Mouse (Mus musculus): ENCODE measurements around the gene Tmem62. TPM values are rescaled to one million over a fixed set of nuclear protein-coding genes. Genes with fewer than 3 reads are reported as not detected.

Gene Tmem62
- polyA plus RNA-seq, 1 experiment: not detected

DNA sequence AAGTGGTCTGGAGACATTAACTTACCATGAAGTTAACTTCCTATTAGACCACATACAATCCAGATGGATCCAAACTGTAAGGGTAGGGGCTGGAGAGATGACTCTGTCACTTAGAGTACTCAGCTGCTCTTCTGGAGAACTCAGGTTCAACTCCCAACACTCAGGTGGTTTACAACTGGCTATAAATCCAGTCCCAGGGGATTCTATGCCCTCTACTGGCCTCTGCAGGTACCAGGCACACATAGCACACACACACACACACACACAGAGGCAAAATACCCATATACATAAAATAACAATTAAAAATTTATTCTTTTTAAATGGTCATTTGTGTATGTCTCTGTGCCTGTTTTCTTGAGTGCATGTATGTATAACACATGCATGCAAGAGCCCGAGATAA, 62.6 kb downstream of the Tmem62 start:
- no peak overlapping the region for H3K4me3 ChIP-seq (ENCODE audit: insufficient read depth, low read depth, low read length)
- 100% methylated on average over 1 of the region's 1 CpGs for WGBS
- H3K27ac ChIP-seq (ENCODE audit: insufficient read depth, low read depth, low read length): no peak overlapping the region
- no peaks in the 10 kb centered on the region for H3K4me1 ChIP-seq (ENCODE audit: control insufficient read depth, insufficient read depth, low read length)
- TF ChIP-seq POLR2A (IDR thresholded peaks at IDR 0.05; ENCODE audit: insufficient read depth, low read depth, low read length) (no peak), CTCF (IDR thresholded peaks at IDR 0.05; ENCODE audit: insufficient read depth, low read depth, low read length) (no peak)

DNA sequence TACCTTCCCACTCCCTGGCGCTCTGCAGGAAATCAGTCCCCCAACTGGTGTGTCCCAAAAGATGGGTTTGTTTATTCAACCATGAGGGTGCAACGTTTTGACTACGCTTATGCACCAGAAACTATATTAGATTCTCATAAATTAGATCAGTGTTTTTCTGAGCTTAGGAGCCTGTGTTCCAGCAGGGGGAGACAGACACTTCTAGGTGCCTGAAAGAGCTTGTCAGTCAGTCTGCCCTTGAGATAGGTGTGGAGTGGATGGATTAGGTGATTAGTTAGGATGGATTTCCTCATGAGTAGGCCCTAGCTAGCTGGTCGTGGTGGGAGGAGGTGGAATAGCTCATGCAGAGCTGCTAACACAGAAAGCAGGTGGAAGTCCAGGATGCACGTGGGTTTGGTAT, 64.3 kb downstream of the Tmem62 start:
- H3K4me3 ChIP-seq (ENCODE audit: insufficient read depth, low read depth, low read length): no peak overlapping the region
- TF ChIP-seq CTCF (IDR thresholded peaks at IDR 0.05; ENCODE audit: insufficient read depth, low read depth, low read length) (no peak), POLR2A (IDR thresholded peaks at IDR 0.05; ENCODE audit: insufficient read depth, low read depth, low read length) (no peak)
- WGBS: 50% methylated on average over 5 of the region's 5 CpGs
- H3K27ac ChIP-seq (ENCODE audit: insufficient read depth, low read depth, low read length): no peak overlapping the region
- H3K4me1 ChIP-seq (ENCODE audit: control insufficient read depth, insufficient read depth, low read length): no peaks in the 10 kb centered on the region

DNA sequence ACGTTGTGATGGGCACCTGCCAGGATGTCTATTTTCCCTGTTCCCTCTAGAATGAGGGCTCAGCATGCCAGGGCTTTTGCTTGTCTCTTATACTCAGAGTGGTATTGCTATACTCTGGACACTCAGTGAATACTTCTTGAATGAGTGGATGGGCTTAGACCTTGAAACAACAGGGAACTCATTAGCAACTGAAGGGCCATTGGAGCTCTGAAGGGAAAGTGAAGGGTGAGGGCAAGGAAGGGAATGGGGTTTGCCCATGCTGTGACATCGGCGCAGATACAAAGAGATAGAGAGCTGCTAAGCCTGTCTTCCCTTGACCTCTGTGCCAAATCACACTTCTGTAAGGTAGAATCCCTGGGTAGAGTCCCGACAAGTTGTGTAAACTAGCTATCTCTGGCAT, 68.8 kb downstream of the Tmem62 start:
- TF ChIP-seq CTCF (IDR thresholded peaks at IDR 0.05; ENCODE audit: insufficient read depth, low read depth, low read length) (no peak), POLR2A (IDR thresholded peaks at IDR 0.05; ENCODE audit: insufficient read depth, low read depth, low read length) (no peak)
- Histone ChIP-seq H3K27ac (ENCODE audit: insufficient read depth, low read depth, low read length) (no peak overlapping the region), H3K4me1 (ENCODE audit: control insufficient read depth, insufficient read depth, low read length) (no peaks in the 10 kb centered on the region), H3K4me3 (ENCODE audit: insufficient read depth, low read depth, low read length) (no peak overlapping the region)
- WGBS: 87% methylated on average over 4 of the region's 4 CpGs

DNA sequence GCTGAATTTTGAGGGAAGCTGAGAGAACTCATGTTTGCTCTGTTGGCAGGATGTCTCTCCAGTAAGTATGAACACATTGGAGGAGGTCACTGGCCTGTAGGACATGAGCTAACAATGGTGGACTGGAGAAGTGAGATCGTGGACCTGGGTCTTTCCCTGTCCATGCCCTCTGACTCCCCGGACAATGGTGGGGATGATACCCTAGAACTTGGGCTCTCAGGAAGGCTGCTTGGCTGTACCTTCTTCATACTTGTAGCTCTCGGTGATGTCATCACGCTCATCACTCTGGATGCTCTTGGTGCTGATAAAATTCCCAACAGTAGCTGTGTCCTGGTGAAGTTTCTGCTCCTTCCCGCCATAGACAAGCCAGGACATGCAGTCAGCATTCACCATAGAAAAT, 75.4 kb downstream of the Tmem62 start:
- no peak overlapping the region for H3K4me3 ChIP-seq (ENCODE audit: insufficient read depth, low read depth, low read length)
- WGBS: 92% methylated on average over 5 of the region's 5 CpGs
- TF ChIP-seq POLR2A (IDR thresholded peaks at IDR 0.05; ENCODE audit: insufficient read depth, low read depth, low read length) (no peak), CTCF (IDR thresholded peaks at IDR 0.05; ENCODE audit: insufficient read depth, low read depth, low read length) (no peak)
- H3K27ac ChIP-seq (ENCODE audit: insufficient read depth, low read depth, low read length): no peak overlapping the region
- H3K4me1 ChIP-seq (ENCODE audit: control insufficient read depth, insufficient read depth, low read length): no peaks in the 10 kb centered on the region

DNA sequence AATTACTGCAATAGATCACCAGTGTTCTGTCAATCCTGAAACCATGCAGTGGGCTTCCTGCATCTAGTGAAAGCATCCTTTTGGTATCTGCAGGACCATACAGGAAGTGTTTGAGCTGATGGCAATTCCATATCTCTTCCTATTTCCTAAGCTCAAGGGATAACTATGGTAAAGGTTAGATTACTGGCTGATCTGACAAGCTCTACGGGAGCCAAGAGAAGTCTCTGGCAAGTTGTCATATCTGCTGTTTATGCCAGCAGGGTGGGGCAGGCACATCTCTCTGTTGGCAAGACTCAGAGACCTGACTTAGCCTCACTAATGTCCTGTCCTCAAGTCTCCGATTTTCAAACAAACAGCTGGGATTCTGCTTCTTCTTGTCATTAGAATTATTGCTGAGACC, 77.2 kb downstream of the Tmem62 start:
- TF ChIP-seq POLR2A (IDR thresholded peaks at IDR 0.05; ENCODE audit: insufficient read depth, low read depth, low read length): no peak
- no peak for TF ChIP-seq CTCF (IDR thresholded peaks at IDR 0.05; ENCODE audit: insufficient read depth, low read depth, low read length)
- Histone ChIP-seq H3K4me1 (ENCODE audit: control insufficient read depth, insufficient read depth, low read length) (no peaks in the 10 kb centered on the region), H3K4me3 (ENCODE audit: insufficient read depth, low read depth, low read length) (no peak overlapping the region), H3K27ac (ENCODE audit: insufficient read depth, low read depth, low read length) (no peak overlapping the region)
- 61% methylated on average over 2 of the region's 2 CpGs for WGBS

DNA sequence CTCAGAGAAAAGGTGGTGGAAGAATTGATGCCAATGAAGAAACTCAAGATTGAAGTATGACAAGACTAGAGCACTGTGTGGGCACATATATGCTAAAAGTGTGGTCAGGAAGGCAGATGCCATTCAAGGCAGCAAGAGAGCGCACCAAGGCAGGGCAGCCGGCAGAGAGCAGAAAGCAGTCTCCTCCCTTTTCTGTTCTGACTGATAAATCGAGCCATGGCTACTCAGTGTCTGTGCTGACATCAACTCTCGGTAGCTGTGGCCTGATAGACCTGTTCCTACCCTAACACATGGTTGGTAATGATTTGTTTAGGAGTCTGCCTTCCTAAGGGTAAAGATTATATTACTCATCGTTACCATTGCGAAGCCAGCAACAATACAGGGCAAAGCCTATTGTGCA, 79.1 kb downstream of the Tmem62 start:
- 86% methylated on average over 6 of the region's 6 CpGs for WGBS
- no peaks in the 10 kb centered on the region for H3K4me1 ChIP-seq (ENCODE audit: control insufficient read depth, insufficient read depth, low read length)
- no peak overlapping the region for H3K27ac ChIP-seq (ENCODE audit: insufficient read depth, low read depth, low read length)
- TF ChIP-seq POLR2A (IDR thresholded peaks at IDR 0.05; ENCODE audit: insufficient read depth, low read depth, low read length): no peak
- TF ChIP-seq CTCF (IDR thresholded peaks at IDR 0.05; ENCODE audit: insufficient read depth, low read depth, low read length): no peak
- no peak overlapping the region for H3K4me3 ChIP-seq (ENCODE audit: insufficient read depth, low read depth, low read length)

Other genes with a start within 250 kb of the Tmem62 start
- gene Cdan1, start 126.9 kb upstream of the Tmem62 start, polyA plus RNA-seq (2012; ENCODE audit: insufficient read depth, insufficient read length, low replicate concordance, missing spikeins): not detected in 2 replicates
- gene Ttbk2, start 126.4 kb upstream of the Tmem62 start, polyA plus RNA-seq (2012; ENCODE audit: insufficient read depth, insufficient read length, low replicate concordance, missing spikeins): not detected in 2 replicates
- not detected in 2 replicates for gene Ubr1, start 6.3 kb upstream of the Tmem62 start, polyA plus RNA-seq (2012; ENCODE audit: insufficient read depth, insufficient read length, low replicate concordance, missing spikeins)
- not detected in 2 replicates for gene Ccndbp1, start 31.4 kb downstream of the Tmem62 start, polyA plus RNA-seq (2012; ENCODE audit: insufficient read depth, insufficient read length, low replicate concordance, missing spikeins)
- gene Epb42, start 60.1 kb downstream of the Tmem62 start, polyA plus RNA-seq (2012; ENCODE audit: insufficient read depth, insufficient read length, low replicate concordance, missing spikeins): not detected in 2 replicates
- gene Tgm5, start 108.8 kb downstream of the Tmem62 start, polyA plus RNA-seq (2012; ENCODE audit: insufficient read depth, insufficient read length, low replicate concordance, missing spikeins): not detected in 2 replicates
- gene Tgm7, start 132.8 kb downstream of the Tmem62 start, polyA plus RNA-seq (2012; ENCODE audit: insufficient read depth, insufficient read length, low replicate concordance, missing spikeins): not detected in 2 replicates
- not detected in 2 replicates for gene Adal, start 163.4 kb downstream of the Tmem62 start, polyA plus RNA-seq (2012; ENCODE audit: insufficient read depth, insufficient read length, low replicate concordance, missing spikeins)
- not detected in 2 replicates for gene Lcmt2, start 163.6 kb downstream of the Tmem62 start, polyA plus RNA-seq (2012; ENCODE audit: insufficient read depth, insufficient read length, low replicate concordance, missing spikeins)
- 263 TPM in 1 of 2 replicates, not detected in the other for gene Tubgcp4, start 193.6 kb downstream of the Tmem62 start, polyA plus RNA-seq (2012; ENCODE audit: insufficient read depth, insufficient read length, low replicate concordance, missing spikeins)
- not detected in 2 replicates for gene Zscan29, start 194.1 kb downstream of the Tmem62 start, polyA plus RNA-seq (2012; ENCODE audit: insufficient read depth, insufficient read length, low replicate concordance, missing spikeins)

All from olfactory bulb, adult 2 months (tissue).